Mouse (Mus musculus) C2C12 (cell line): Measurements from ENCODE around the gene 6030468B19Rik. TPM values are rescaled to one million over a fixed set of nuclear protein-coding genes. Genes with fewer than 3 reads are reported as not detected.

ENCODE experiments used
- H3K27me3 ChIP-seq: one replicate; pipeline ENCODE4 v1.6.1; 2011; ENCODE audit not compliant: control insufficient read depth, insufficient read depth, insufficient read length
- H3K36me3 ChIP-seq: one replicate; pipeline ENCODE4 v1.6.1; 2011; ENCODE audit not compliant: control insufficient read depth, insufficient read depth
- H3K4me3 ChIP-seq: one replicate; pipeline ENCODE4 v1.5.1; 2011; ENCODE audit warnings: mild to moderate bottlenecking, control low read depth; ENCODE audit not compliant: poor library complexity, insufficient read depth, severe bottlenecking
- H3K79me2 ChIP-seq: one replicate; pipeline ENCODE4 v1.6.1; 2011; ENCODE audit not compliant: control insufficient read depth, insufficient read depth
- H3K79me3 ChIP-seq: one replicate; pipeline ENCODE4 v1.6.1; 2011; ENCODE audit warnings: low read depth, control low read depth
- H3ac ChIP-seq: one replicate; pipeline ENCODE3; 2011; ENCODE audit warnings: low read depth; ENCODE audit not compliant: control insufficient read depth, insufficient read length
- CEBPB ChIP-seq: IDR thresholded peaks from one replicate; pipeline ENCODE4 v1.6.1; 2011; ENCODE audit warnings: low read depth, mild to moderate bottlenecking, control low read depth, moderate library complexity
- CTCF ChIP-seq: IDR thresholded peaks from one replicate; pipeline ENCODE4 v1.5.1; 2011; ENCODE audit not compliant: control insufficient read depth, insufficient read depth, insufficient read length
- FOSL1 ChIP-seq: IDR thresholded peaks from one replicate; pipeline ENCODE4 v1.8.0; 2011; ENCODE audit warnings: mild to moderate bottlenecking, low read length; ENCODE audit not compliant: poor library complexity, insufficient read depth, severe bottlenecking
- MAX ChIP-seq: IDR thresholded peaks from one replicate; pipeline ENCODE4 v1.6.1; 2011; ENCODE audit warnings: mild to moderate bottlenecking, control low read depth
- MYOD1 ChIP-seq: IDR thresholded peaks from one replicate; pipeline ENCODE4 v1.6.1; 2011; ENCODE audit warnings: low read depth; ENCODE audit not compliant: control insufficient read depth, insufficient read length
- MYOG ChIP-seq: IDR thresholded peaks from one replicate; pipeline ENCODE4 v1.6.1; 2011; ENCODE audit not compliant: control insufficient read depth, insufficient read length; ENCODE audit errors: extremely low read depth
- USF1 ChIP-seq: IDR thresholded peaks from one replicate; pipeline ENCODE4 v1.6.1; 2011; ENCODE audit warnings: low read depth, mild to moderate bottlenecking, control low read depth, moderate library complexity
- polyA plus RNA-seq: library from polyadenylated mRNA; unstranded; fragments of >200 nt; fragmentation: generic; extraction: Trizol; gene quantifications from one replicate; pipeline ENCODE4 v1.2.1, GENCODE M21; 2012; ENCODE audit warnings: missing spikeins

Gene 6030468B19Rik
- polyA plus RNA-seq, 1 experiment, result not detected

DNA sequence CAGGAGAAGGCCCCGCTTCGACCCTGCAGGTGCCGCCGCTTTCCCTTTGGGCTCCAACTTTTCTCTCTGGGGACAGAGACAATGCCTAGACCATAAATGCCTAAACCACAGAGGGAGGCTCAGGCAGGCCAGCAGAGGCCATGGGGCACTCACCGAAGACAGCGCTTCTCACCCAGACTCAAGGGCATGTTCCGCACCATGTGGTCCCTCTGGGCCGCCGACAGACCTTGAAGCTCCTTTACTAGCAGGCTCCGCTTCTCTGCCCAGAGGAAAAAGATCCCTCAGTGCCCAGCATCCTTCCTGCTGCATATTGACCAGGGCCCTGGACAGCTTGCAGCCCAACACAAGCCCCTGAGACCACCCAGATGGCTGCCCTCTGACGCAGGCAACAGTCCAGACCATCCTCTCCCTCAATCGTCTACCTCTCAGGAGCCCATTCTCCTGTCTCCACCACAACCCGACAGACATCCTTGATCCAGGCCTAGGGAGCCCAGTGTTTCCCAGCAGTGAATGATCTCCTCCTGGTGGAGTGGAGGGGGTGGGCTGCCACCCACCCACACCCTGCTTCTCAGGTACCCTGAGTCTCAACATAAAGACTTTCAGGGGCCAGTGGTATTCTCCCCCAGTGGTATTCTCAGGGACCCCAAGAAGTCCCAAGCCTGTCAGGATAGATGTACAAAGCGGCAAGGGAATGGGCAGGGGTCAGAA is 21.2 kb upstream of the 6030468B19Rik start:
- H3K36me3 ChIP-seq, result no peaks in the 10 kb centered on the region
- no peak overlapping the region for H3ac ChIP-seq
- TF ChIP-seq MYOG, result no peak
- TF ChIP-seq MAX, result no peak
- TF ChIP-seq MYOD1, result no peak
- no peak for TF ChIP-seq USF1
- TF ChIP-seq CTCF, result no peak
- H3K79me2 ChIP-seq, result no peaks in the 10 kb centered on the region
- H3K4me3 ChIP-seq, result no peak overlapping the region
- no peaks in the 10 kb centered on the region for H3K27me3 ChIP-seq
- no peaks in the 10 kb centered on the region for H3K79me3 ChIP-seq

DNA sequence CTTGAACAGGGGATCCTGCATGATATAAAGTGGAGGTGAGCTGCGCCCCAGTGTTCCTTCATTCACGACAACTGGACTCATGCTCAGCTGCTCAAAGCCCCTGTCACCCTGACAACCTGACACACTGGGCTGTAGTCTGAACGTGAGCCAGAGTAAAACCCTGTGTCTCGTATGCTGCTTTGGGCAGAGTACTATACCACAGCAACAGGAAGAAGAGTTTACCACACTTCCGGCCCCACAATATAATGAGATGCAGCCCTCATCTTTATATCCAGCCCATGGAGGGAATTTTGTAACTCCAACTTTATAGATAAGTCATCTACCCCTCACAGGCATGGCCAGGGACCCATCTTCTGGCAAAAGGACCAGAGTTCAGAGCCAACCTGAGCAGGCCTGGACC is 20.3 kb upstream of the 6030468B19Rik start:
- no peak overlapping the region for H3K4me3 ChIP-seq
- no peaks in the 10 kb centered on the region for H3K36me3 ChIP-seq
- TF ChIP-seq FOSL1, result no peak
- no peak for TF ChIP-seq CEBPB
- H3ac ChIP-seq, result no peak overlapping the region
- H3K79me3 ChIP-seq, result no peaks in the 10 kb centered on the region
- no peaks in the 10 kb centered on the region for H3K27me3 ChIP-seq
- H3K79me2 ChIP-seq, result no peaks in the 10 kb centered on the region

GRCm38 (mm10) chr11:117778031-117778430 is 19.4 kb upstream of the 6030468B19Rik start:
- no peak for TF ChIP-seq CTCF
- Histone ChIP-seq H3K27me3 (no peaks in the 10 kb centered on the region), H3K4me3 (no peak overlapping the region), H3K79me3 (no peaks in the 10 kb centered on the region), H3K36me3 (no peaks in the 10 kb centered on the region), H3ac (no peak overlapping the region), H3K79me2 (no peaks in the 10 kb centered on the region)

GRCm38 (mm10) chr11:117778851-117779433 is 18.5 kb upstream of the 6030468B19Rik start:
- H3K79me3 ChIP-seq, result no peaks in the 10 kb centered on the region
- TF ChIP-seq FOSL1, result no peak
- no peak for TF ChIP-seq MYOD1
- no peak for TF ChIP-seq MAX
- no peak for TF ChIP-seq CTCF
- no peak for TF ChIP-seq USF1
- no peak for TF ChIP-seq MYOG
- TF ChIP-seq CEBPB, result no peak
- no peaks in the 10 kb centered on the region for H3K79me2 ChIP-seq
- H3K27me3 ChIP-seq, result no peaks in the 10 kb centered on the region
- peak overlapping the region; percentile 42 for H3K4me3 ChIP-seq
- H3ac ChIP-seq, result peak overlapping the region; percentile 64
- H3K36me3 ChIP-seq, result no peaks in the 10 kb centered on the region

DNA sequence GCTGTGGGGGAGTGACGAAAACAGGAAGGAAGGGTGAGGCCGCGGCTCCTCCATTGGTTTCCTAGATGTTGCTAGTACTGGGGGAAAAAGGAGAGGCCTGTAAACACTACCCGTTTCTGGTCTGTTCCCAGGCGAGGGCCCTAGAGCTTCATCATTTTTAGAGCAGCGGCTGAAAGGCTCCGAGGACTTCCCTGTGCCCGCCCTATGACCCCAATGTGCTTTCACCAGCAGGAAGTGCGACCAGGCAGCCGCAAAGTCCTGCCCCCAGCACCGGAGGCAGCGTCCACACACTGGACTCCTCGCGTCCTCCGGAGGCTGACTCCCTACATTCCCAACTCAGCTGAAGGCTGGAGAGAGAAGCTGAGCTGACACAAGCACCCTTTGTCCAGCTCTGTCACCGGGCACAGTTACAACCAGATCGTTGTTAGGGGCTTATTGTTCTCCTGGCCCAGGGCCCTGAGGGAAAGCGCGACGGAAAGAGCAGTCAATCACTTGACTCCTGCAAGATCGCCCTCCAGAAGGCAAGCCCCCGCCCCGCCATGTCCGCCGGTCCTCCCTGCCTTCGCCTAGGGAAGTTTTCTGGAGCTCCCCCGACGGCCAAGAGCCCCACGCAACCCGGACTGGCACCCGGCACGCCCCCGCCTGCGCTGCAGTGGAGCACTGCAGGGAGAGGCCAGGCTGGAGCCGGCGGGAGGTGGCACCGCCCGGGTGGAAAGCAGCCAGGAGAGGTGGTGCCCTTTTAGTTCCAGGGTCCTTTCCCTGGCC is 17.8 kb upstream of the 6030468B19Rik start:
- H3K79me3 ChIP-seq, result no peaks in the 10 kb centered on the region
- no peaks in the 10 kb centered on the region for H3K27me3 ChIP-seq
- no peaks in the 10 kb centered on the region for H3K79me2 ChIP-seq
- no peak for TF ChIP-seq USF1
- no peak for TF ChIP-seq MYOD1
- no peak for TF ChIP-seq FOSL1
- TF ChIP-seq MAX, result no peak
- no peak for TF ChIP-seq CTCF
- no peak for TF ChIP-seq MYOG
- no peak for TF ChIP-seq CEBPB
- peak overlapping the region; percentile 64 for H3ac ChIP-seq
- peak overlapping the region; percentile 42 for H3K4me3 ChIP-seq
- no peaks in the 10 kb centered on the region for H3K36me3 ChIP-seq

- no peaks in the 10 kb centered on the region for H3K79me3 ChIP-seq
- peak overlapping the region; percentile 42 for H3K4me3 ChIP-seq
- no peaks in the 10 kb centered on the region for H3K79me2 ChIP-seq
- H3K27me3 ChIP-seq, result no peaks in the 10 kb centered on the region
- no peaks in the 10 kb centered on the region for H3K36me3 ChIP-seq
- TF ChIP-seq USF1 (no peak), MAX (no peak), MYOD1 (no peak), FOSL1 (no peak), MYOG (no peak)
- peak overlapping the region; percentile 64 for H3ac ChIP-seq
Observed at GRCm38 (mm10) chr11:117780199-117780515, 17.3 kb upstream of the 6030468B19Rik start.
